10 mouse cellular contexts compared by ENCODE assay signal in genomic region chr10:92307861-92308260, GRCm38 (mm10).
DNase-seq lines count a peak whose midpoint lies in the region; ATAC-seq and TF ChIP-seq lines count a peak whose summit lies in the region.
"Had no signal": no experiment of that assay in that cellular context is flagged by ENCODE, and none has a peak within 500 bp of the region (broad histone marks: within the 10 kb centered on the region; RNA-seq: fewer than 3 reads in every experiment).

No protein-coding gene starts in this region.

- peak; percentile 16; the same call in 1 of the 2 replicates for TF ChIP-seq CTCF in brain, embryonic 14.5 days (IDR thresholded peaks at IDR 0.05; ENCODE audit: borderline replicate concordance, extremely low read depth, insufficient read depth, insufficient read length)
- 0 out of 2 replicates have a peak, but pooled peaks have one; percentile 13 for TF ChIP-seq CTCF in olfactory bulb, adult 2 months (IDR thresholded peaks at IDR 0.05; ENCODE audit: insufficient read depth, low read depth, low read length)

- no peaks in the 10 kb centered on the region for H3K4me1 ChIP-seq in hindbrain, embryonic 14.5 days (replicated peaks; ENCODE audit: control insufficient read depth, insufficient read depth, low read length)
- H3K4me1 ChIP-seq in hindbrain, embryonic 13.5 days (replicated peaks), result no peaks in the 10 kb centered on the region
- no peaks in the 10 kb centered on the region for H3K4me1 ChIP-seq in olfactory bulb, adult 2 months (ENCODE audit: control insufficient read depth, insufficient read depth, low read length)
- H3K4me1 ChIP-seq: megakaryocyte, embryonic 14.5 days had no signal

- no peak overlapping the region for H3K4me3 ChIP-seq in hindbrain, embryonic 14.5 days (replicated peaks; ENCODE audit: low read length)
- H3K4me3 ChIP-seq in hindbrain, embryonic 13.5 days, result no peak overlapping the region
- no peak overlapping the region for H3K4me3 ChIP-seq in olfactory bulb, adult 2 months (ENCODE audit: insufficient read depth, low read depth, low read length)
- H3K4me3 ChIP-seq: megakaryocyte, embryonic 14.5 days had no signal

- H3K9me3 ChIP-seq in hindbrain, embryonic 14.5 days (ENCODE audit: control insufficient read depth, low read length), result no peaks in the 10 kb centered on the region
- H3K9me3 ChIP-seq in hindbrain, embryonic 13.5 days, result no peaks in the 10 kb centered on the region
- H3K9me3 ChIP-seq: megakaryocyte, embryonic 14.5 days had no signal

- no peaks in the 10 kb centered on the region for H3K36me3 ChIP-seq in hindbrain, embryonic 14.5 days (replicated peaks; ENCODE audit: control insufficient read depth, insufficient read depth)
- H3K36me3 ChIP-seq in hindbrain, embryonic 13.5 days, result no peaks in the 10 kb centered on the region

- peak; percentile 76 for DNase-seq in hindbrain, embryonic 14.5 days (ENCODE audit: low spot score)
- DNase-seq in lung, postnatal 10 days, result peak; percentile 21
- no peak for DNase-seq in lung, postnatal 14 days
- peak; percentile 77 for DNase-seq in brain, embryonic 14.5 days (ENCODE audit: low read depth)
- no peak for DNase-seq in spleen, postnatal 4 days (ENCODE audit: low spot score in 2 of 2)
- no peak for DNase-seq in cerebellum, adult 11-12 months
- DNase-seq: adrenal gland, postnatal 25 days had no signal

- no peak overlapping the region for H3K4me2 ChIP-seq in hindbrain, embryonic 14.5 days (replicated peaks)
- H3K4me2 ChIP-seq in hindbrain, embryonic 13.5 days, result no peak overlapping the region

- no peak overlapping the region for H3K9ac ChIP-seq in hindbrain, embryonic 14.5 days
- H3K9ac ChIP-seq in hindbrain, embryonic 13.5 days, result no peak overlapping the region

- WGBS in hindbrain, embryonic 14.5 days, result 36% methylated on average over 3 of the region's 3 CpGs
- 34% methylated on average over 3 of the region's 3 CpGs for WGBS in hindbrain, embryonic 13.5 days
- 18% methylated on average over 3 of the region's 3 CpGs for WGBS in olfactory bulb, adult 2 months

- no peaks in the 10 kb centered on the region for H3K27me3 ChIP-seq in hindbrain, embryonic 14.5 days (ENCODE audit: control insufficient read depth, insufficient read depth, low read length)
- H3K27me3 ChIP-seq in hindbrain, embryonic 13.5 days, result no peaks in the 10 kb centered on the region
- H3K27me3 ChIP-seq: megakaryocyte, embryonic 14.5 days had no signal

- no peak for ATAC-seq in hindbrain, embryonic 14.5 days (ENCODE audit: low FRiP score)
- ATAC-seq in hindbrain, embryonic 13.5 days (ENCODE audit: low FRiP score), result no peak

- H3K27ac ChIP-seq in hindbrain, embryonic 14.5 days, result no peak overlapping the region
- no peak overlapping the region for H3K27ac ChIP-seq in hindbrain, embryonic 13.5 days
- H3K27ac ChIP-seq in olfactory bulb, adult 2 months (ENCODE audit: insufficient read depth, low read depth, low read length), result no peak overlapping the region

- no peak for TF ChIP-seq POLR2A in brain, embryonic 14.5 days (IDR thresholded peaks at IDR 0.05; ENCODE audit: borderline replicate concordance, extremely low read depth, insufficient read depth, insufficient read length, poor library complexity, severe bottlenecking)
- no peak for TF ChIP-seq POLR2A in olfactory bulb, adult 2 months (IDR thresholded peaks at IDR 0.05; ENCODE audit: insufficient read depth, low read depth, low read length)

Comparison
In these comparisons a context has a peak if more than half of its experiments do, and no peak if none do; other contexts are left out.
1. DNase-seq: peak in hindbrain, embryonic 14.5 days (single experiment), lung, postnatal 10 days (single experiment) and brain, embryonic 14.5 days (single experiment); none in lung, postnatal 14 days (single experiment), spleen, postnatal 4 days (0 of 2) and cerebellum, adult 11-12 months (single experiment).